Mouse (Mus musculus): ENCODE data around the gene Vav3. TPM values are rescaled to one million over a fixed set of nuclear protein-coding genes. Genes with fewer than 3 reads are reported as not detected.

Vav3 gene
- total RNA-seq, 4 experiments from 2014 or later: 3.3 to 5.0 (median 4.1) TPM

DNA sequence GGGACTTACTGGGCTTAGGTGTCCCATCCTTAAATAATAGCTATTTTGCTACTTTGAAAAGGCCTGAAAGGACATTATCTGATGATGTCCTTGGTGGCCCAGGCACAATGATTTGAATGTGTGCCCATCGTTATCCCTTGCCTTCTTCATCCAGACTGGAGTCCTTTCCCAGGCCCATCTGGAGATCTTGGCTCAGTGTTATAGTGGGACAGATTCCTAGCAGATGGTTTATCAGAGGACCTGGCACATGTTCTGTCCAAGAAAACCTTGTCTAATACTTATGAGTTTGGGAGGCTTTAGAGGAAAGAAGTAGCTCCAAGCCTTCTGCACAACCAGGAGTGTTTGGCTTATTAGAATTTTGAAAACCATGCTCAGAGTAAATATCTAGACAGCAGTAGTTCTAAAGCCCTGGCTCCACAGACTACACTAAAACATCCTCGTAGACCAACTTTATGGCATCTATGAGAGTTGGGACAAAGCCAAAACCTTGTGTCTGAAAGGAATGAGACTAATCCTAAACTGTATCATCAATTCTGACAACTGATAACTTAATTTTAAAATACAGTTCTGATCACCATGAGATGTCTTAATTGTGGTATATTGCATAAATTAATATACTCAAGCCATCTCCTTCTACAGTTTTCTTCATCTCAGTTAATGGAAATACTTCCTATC, 367.5 kb downstream of the Vav3 start:
- DNase-seq: no peak

DNA sequence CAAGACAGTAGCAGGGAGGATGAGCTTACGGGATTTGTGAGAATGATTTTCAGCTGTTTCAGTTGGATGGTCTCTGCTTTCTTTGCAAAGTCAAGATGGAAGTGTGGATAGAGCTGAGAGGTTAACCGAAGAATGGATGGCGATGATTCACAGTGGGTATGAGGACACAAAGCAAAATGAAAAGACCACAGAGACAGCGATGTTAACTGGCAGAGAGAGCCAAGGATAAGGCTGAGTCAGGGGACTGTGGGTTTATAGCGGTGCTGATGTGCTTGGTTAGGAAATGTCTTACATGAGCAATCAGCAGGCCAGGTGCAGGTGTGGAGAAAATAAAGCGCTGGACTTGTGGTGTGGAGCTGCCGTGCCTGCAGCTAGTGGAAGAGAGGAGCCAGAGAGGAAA, 371.3 kb downstream of the Vav3 start:
- DNase-seq: no peak

DNA sequence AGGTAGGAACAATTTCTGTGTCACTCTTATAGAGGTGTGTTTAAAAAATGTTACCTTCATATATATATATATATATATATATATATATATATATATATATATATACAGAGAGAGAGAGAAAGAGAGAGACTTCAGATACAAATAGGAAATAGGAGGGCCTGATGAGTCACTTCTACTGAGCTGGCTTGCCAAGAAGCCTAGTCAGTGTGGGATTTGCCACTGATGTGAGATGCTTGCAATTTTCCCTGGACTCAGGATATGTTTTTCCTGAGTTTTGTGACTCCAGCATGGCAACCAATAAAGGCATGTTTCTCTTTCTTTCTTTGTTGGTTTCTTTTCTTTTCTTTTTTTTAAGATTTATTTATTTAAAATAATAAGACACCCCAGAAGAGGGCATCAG, 374.0 kb downstream of the Vav3 start:
- no peak for DNase-seq

DNA sequence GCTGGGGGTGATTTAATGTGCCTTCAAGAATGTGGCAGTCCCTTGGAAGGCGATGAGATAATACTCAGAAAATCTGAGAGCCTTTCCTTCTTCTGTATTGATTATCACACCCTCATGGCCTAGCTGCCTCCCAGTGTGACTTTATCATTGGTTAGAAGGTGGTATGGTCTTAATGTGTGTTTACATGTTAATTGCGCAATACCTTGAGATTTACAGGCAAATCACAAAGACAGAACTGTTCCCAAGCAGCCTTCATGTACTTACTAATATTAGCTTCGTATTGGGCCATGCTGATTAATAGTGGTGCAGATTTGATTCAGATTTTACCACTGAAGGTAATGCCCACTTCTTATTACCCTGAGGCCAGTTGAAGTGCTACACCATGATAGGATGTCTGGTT, 381.3 kb downstream of the Vav3 start:
- DNase-seq: no peak

GRCm38 (mm10) chr3:109726776-109727175, 386.3 kb downstream of the Vav3 start:
- no peak for DNase-seq

- no peak for DNase-seq
Observed at GRCm38 (mm10) chr3:109731592-109732230, 391.3 kb downstream of the Vav3 start.

DNA sequence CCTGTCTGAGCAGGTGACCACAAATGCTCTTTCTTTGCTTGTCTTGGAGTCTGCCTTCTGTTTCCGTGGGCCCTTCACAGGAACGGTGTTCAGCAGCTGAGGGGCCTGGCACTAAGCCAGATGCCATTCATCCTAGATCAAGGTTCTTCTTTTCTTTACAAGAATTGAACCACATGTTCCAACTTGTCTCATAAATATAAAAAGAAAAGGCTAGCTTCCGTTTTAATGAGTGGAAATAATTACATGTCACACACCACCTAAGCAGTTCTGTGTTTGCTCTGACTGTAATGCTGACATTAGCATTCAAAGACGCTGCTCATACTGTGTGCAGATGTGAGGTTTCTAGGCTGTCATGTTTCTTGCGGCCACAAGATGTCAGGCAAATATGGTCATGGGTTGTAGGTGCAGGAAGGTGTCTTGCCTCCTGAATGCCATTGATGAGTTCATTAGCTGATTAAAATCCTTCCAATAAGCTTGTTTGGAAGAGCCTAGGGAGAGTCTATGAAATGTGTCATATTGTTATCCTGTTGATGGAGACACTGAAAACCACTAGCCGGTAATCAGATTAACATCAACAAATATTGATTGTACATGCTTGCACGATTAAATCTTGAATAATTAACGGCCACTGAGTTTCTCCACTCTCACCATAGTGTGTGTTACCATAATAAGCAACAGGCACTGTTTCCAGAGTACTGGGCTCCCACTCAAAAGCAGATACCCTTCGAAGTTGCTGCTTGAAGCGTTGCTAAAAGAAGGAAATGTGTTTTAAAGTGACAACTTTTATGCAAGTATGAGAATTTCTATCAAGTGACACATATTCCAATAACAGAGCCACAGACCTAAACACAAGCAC, 392.1 kb downstream of the Vav3 start:
- no peak for DNase-seq

Other genes starting within 250 kb of the Vav3 start
- 100 to 1,000 TPM in 1 of 4 experiments, 10 to 100 TPM in 3; 69.4 to 106 (median 84.9) TPM for gene Slc25a24, start 217.5 kb upstream of the Vav3 start, total RNA-seq (2022)